Mouse (Mus musculus): Measurements from ENCODE around the gene Gm20662.

Gene Gm20662

GRCm38 (mm10) chr9:107975399-107976386 is 20.5 kb upstream of the Gm20662 start, which contains the start of gene Uba7:
Uba7 (plus strand) TSS chr9:107975505.
- DNase-seq: no peak

- DNase-seq: no peak
Measured at GRCm38 (mm10) chr9:107978815-107979214, 17.3 kb upstream of the Gm20662 start.

GRCm38 (mm10) chr9:107981684-107982605 is 14.2 kb upstream of the Gm20662 start:
- no peak for DNase-seq

GRCm38 (mm10) chr9:107982681-107983346 is 13.3 kb upstream of the Gm20662 start, which contains the start of gene Gm20661:
Gm20661 (plus strand) TSS chr9:107983058.
- no peak for DNase-seq

GRCm38 (mm10) chr9:107983421-107983890 is 12.7 kb upstream of the Gm20662 start:
- DNase-seq: no peak

- DNase-seq: no peak
Measured at GRCm38 (mm10) chr9:107984052-107984753, 11.9 kb upstream of the Gm20662 start.

GRCm38 (mm10) chr9:107984754-107985055 is 11.4 kb upstream of the Gm20662 start:
- DNase-seq: no peak

GRCm38 (mm10) chr9:107985131-107986119 is 10.7 kb upstream of the Gm20662 start, which contains the start of gene Inka1:
Inka1 (minus strand) TSS chr9:107985879.
- peak; percentile 69 for DNase-seq

GRCm38 (mm10) chr9:107986376-107986775 is 9.8 kb upstream of the Gm20662 start:
- peak; percentile 82 for DNase-seq

- DNase-seq: no peak
Measured at GRCm38 (mm10) chr9:107987950-107988349, 8.2 kb upstream of the Gm20662 start.

- no peak for DNase-seq
Measured at GRCm38 (mm10) chr9:107992197-107992596, 4.0 kb upstream of the Gm20662 start, which contains the start of gene Cdhr4. Cdhr4 (plus strand) TSS chr9:107992497.

GRCm38 (mm10) chr9:107993013-107993412 is 3.1 kb upstream of the Gm20662 start:
- DNase-seq: no peak

- DNase-seq: no peak
Measured at GRCm38 (mm10) chr9:107994464-107994863, 1.7 kb upstream of the Gm20662 start.

- no peak for DNase-seq
Measured at GRCm38 (mm10) chr9:107995513-107995912, 636 bp upstream of the Gm20662 start.

GRCm38 (mm10) chr9:108001922-108002770 is 6.0 kb downstream of the Gm20662 start, which contains the start of gene Ip6k1:
Ip6k1 (plus strand) TSS chr9:108002501.
- DNase-seq: peak; percentile 100

- no peak for DNase-seq
Measured at GRCm38 (mm10) chr9:108002778-108003530, 6.8 kb downstream of the Gm20662 start.

- DNase-seq: peak; percentile 55
Measured at GRCm38 (mm10) chr9:108003531-108003890, 7.4 kb downstream of the Gm20662 start.

GRCm38 (mm10) chr9:108008041-108008440 is 11.9 kb downstream of the Gm20662 start:
- DNase-seq: no peak

GRCm38 (mm10) chr9:108010385-108010784 is 14.2 kb downstream of the Gm20662 start:
- DNase-seq: no peak

All from cerebellum, adult 9-10 months (tissue).